Mouse (Mus musculus) heart, postnatal 0 days (tissue): Measurements from ENCODE around the gene Pcdh20. TPM values are rescaled to one million over a fixed set of nuclear protein-coding genes. Genes with fewer than 3 reads are reported as not detected.

ENCODE experiments used
- ATAC-seq: fragments of 200-750 bp; cut with Nextera tagmentation; 2 replicates; pipeline ENCODE4 v1.8.0; 2017; ENCODE audit warnings: low read depth, moderate number of reproducible peaks, moderate library complexity; ENCODE audit not compliant: insufficient read depth
- DNase-seq: peaks from one replicate; pipeline ENCODE4 v3.0.0-alpha.2; 2016; ENCODE audit warnings: low spot score
- H3K27ac ChIP-seq: fragments of 300-500 bp; sonication (generic); 2 replicates; pipeline ENCODE4 v1.5.1; 2014; ENCODE audit warnings: low read depth, mild to moderate bottlenecking
- H3K27me3 ChIP-seq: fragments of 300-500 bp; sonication (generic); 2 replicates; pipeline ENCODE4 v1.6.1; 2014; ENCODE audit warnings: low read length, mixed read lengths; ENCODE audit not compliant: control insufficient read depth, insufficient read depth
- H3K36me3 ChIP-seq: fragments of 300-500 bp; sonication (generic); replicated peaks from 2 replicates; pipeline ENCODE4 v1.6.1; 2014; ENCODE audit warnings: low read length, mixed read lengths; ENCODE audit not compliant: control insufficient read depth, insufficient read depth
- H3K4me1 ChIP-seq: fragments of 300-500 bp; sonication (generic); 2 replicates; pipeline ENCODE4 v1.6.1; 2014; ENCODE audit warnings: antibody characterized with exemption; ENCODE audit not compliant: control insufficient read depth, insufficient read depth
- H3K4me2 ChIP-seq: fragments of 300-500 bp; sonication (generic); 2 replicates; pipeline ENCODE4 v1.6.1; 2014; ENCODE audit warnings: low read depth, mild to moderate bottlenecking, low read length, moderate library complexity
- H3K4me3 ChIP-seq: fragments of 300-500 bp; sonication (generic); 2 replicates; pipeline ENCODE4 v1.5.1; 2014; ENCODE audit warnings: low read depth, low read length
- H3K9ac ChIP-seq: fragments of 300-500 bp; sonication (generic); replicated peaks from 2 replicates; pipeline ENCODE4 v1.6.1; 2014; ENCODE audit warnings: low read depth, low read length, mixed read lengths
- H3K9me3 ChIP-seq: fragments of 300-500 bp; sonication (generic); replicated peaks from 2 replicates; pipeline ENCODE4 v1.6.1; 2016; ENCODE audit warnings: low read length; ENCODE audit not compliant: control insufficient read depth
- CTCF ChIP-seq: IDR thresholded peaks from 2 replicates; pipeline ENCODE4 v1.5.1; 2016; ENCODE audit warnings: antibody characterized with exemption, control low read depth, low read depth
- EP300 ChIP-seq: IDR thresholded peaks from 2 replicates; pipeline ENCODE4 v1.6.1; 2016; ENCODE audit warnings: antibody characterized with exemption, low read depth
- WGBS: fragments of 180-500 bp; shearing (Covaris S2); extraction: QIAGEN DNeasy Blood & Tissue Kit; methylation state at CpG from one replicate; pipeline ENCODE4 v1.1.7; 2014; 5-methylcytosine and 5-hydroxymethylcytosine counted together
- polyA plus RNA-seq: library from polyadenylated mRNA; unstranded; fragments of >200 nt; fragmentation: Nextera tagmentation; extraction: Ambion mirVana; gene quantifications from 2 replicates; pipeline ENCODE4 v1.2.1, GENCODE M21; 2015
- total RNA-seq: library from RNA; depleted of rRNA; stranded (reverse); fragments of >200 nt; gene quantifications from 2 replicates; pipeline ENCODE4 v1.2.3, GENCODE M21; 2014; ENCODE audit warnings: low replicate concordance

Pcdh20 gene
- total and polyA plus RNA-seq, 2 experiments from 2014 or later, result 0.70 to 1.4 TPM

DNA sequence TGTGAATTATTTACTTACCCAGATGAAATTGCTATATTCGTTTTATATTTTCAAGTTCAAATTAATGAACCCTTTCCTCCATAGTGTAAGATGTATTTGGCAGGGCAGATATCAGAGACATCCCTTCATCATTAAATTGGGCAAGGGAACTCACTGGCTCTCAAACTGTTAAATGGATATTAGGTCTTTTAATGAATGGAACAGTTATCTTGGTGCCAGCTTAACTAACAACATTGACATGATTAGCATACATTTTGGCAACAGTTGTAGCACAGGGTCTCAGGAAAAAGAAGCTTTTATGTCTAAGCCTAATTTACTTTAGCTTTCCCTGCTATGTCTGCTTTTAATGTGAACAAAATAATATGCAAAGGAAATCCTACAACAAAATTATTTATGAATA lies 6.8 kb downstream of the Pcdh20 start:
- DNase-seq (no peak), ATAC-seq (no peak)
- TF ChIP-seq EP300, result no peak
- no peak for TF ChIP-seq CTCF
- Histone ChIP-seq H3K27ac (no peak overlapping the region), H3K4me3 (no peak overlapping the region), H3K4me2 (no peak overlapping the region), H3K36me3 (no peaks in the 10 kb centered on the region), H3K9ac (no peak overlapping the region), H3K27me3 (0 out of 2 replicates have a peak, but pooled peaks cover 10% of the 10 kb centered on the region), H3K9me3 (no peaks in the 10 kb centered on the region), H3K4me1 (no peaks in the 10 kb centered on the region)
- 64% methylated on average over 1 of the region's 1 CpGs for WGBS

DNA sequence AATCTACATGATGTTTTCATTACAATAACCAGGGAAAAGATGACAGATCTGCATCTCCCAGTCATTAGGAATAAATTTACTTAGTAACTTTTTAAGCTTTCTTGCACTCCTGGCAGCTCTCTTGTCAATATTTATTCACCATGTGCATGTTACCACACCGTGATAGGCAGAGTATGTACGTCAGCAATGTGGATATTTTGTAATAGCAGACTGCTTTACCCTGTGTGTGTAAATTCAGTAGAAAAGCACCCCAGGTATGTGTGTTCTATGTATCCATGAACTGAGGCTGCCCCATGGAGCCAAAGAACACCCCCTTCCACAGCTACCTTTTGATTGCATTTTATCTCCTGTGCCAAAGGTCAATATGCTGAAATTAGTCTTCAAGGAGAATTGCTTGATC lies 7.8 kb downstream of the Pcdh20 start:
- no peaks in the 10 kb centered on the region for H3K9me3 ChIP-seq
- no peaks in the 10 kb centered on the region for H3K36me3 ChIP-seq
- no peak for ATAC-seq
- H3K4me2 ChIP-seq, result no peak overlapping the region
- H3K27ac ChIP-seq, result no peak overlapping the region
- H3K4me1 ChIP-seq, result no peaks in the 10 kb centered on the region
- no peak overlapping the region for H3K9ac ChIP-seq
- DNase-seq, result no peak
- no peak overlapping the region for H3K4me3 ChIP-seq
- no peak for TF ChIP-seq CTCF
- TF ChIP-seq EP300, result no peak
- WGBS, result 64% methylated on average over 2 of the region's 2 CpGs
- 0 out of 2 replicates have a peak, but pooled peaks cover 3% of the 10 kb centered on the region for H3K27me3 ChIP-seq

DNA sequence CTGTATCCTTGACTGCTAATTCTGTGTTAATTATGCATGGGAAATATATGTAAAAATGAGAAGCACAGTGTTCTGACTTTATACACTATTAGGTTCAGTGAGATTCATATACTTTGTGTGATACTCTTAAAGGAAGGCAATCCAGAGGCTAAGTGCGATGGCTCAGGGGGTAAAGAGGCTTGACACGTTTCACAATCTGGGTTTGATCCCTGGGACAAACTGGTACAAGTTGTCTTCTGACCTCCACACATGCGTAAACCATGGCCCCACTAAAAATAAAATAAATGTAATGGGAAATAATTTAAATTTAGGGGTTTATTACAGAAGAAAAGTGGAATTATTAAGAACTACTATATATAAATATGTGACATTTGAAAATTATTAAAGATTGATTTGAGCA lies 8.3 kb downstream of the Pcdh20 start:
- no peak overlapping the region for H3K27ac ChIP-seq
- H3K36me3 ChIP-seq, result no peaks in the 10 kb centered on the region
- no peak overlapping the region for H3K9ac ChIP-seq
- TF ChIP-seq CTCF, result no peak
- TF ChIP-seq EP300, result no peak
- WGBS, result 77% methylated on average over 3 of the region's 3 CpGs
- H3K4me2 ChIP-seq, result no peak overlapping the region
- H3K27me3 ChIP-seq, result 0 out of 2 replicates have a peak, but pooled peaks cover 2% of the 10 kb centered on the region
- DNase-seq (no peak), ATAC-seq (no peak)
- no peaks in the 10 kb centered on the region for H3K9me3 ChIP-seq
- no peak overlapping the region for H3K4me3 ChIP-seq
- no peaks in the 10 kb centered on the region for H3K4me1 ChIP-seq

DNA sequence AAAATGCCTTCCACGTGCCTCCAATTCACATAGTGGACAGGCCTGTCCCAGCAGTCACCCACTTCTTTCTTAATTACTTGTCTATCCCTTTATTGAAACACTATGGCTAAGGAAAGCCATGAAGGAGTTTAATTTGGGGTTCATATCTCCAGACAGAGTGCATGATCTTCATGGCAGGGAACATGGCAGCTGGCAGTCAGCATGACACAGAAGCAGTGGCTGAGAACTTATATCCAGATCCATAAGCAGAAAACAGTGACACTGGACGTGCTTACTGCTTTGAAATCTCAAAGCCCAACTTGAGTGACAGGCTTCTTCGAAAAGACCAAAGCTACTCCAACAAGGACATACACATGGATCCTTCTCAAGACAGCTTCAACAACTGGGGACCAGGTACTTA lies 10.5 kb downstream of the Pcdh20 start:
- Histone ChIP-seq H3K36me3 (no peaks in the 10 kb centered on the region), H3K4me1 (no peaks in the 10 kb centered on the region), H3K9ac (no peak overlapping the region), H3K4me3 (no peak overlapping the region), H3K9me3 (no peaks in the 10 kb centered on the region), H3K27me3 (no peaks in the 10 kb centered on the region), H3K4me2 (no peak overlapping the region), H3K27ac (no peak overlapping the region)
- no peak for TF ChIP-seq EP300
- no peak for TF ChIP-seq CTCF
- WGBS, result 66% methylated on average over 3 of the region's 3 CpGs
- ATAC-seq (no peak), DNase-seq (no peak)

DNA sequence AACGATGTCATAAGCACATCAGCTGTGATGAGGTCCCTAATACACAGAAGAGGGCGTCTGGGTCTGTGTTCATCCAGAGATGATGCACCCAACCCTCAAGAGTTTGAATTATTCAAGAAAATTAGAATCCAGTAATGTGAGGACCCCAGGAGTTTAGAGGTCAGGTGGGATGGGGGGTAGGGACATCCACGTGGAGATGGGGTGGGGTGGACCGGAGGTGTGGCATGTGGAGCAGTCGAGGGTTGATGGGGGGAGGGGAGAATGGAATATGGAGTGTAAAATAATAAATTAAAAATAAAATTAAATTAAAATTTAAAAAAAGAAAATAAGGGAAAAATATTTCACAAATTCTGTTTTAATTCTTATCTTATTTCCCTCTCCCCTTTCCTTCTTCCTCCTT lies 27.9 kb downstream of the Pcdh20 start:
- Histone ChIP-seq H3K9ac (no peak overlapping the region), H3K36me3 (no peaks in the 10 kb centered on the region), H3K4me3 (no peak overlapping the region), H3K27me3 (no peaks in the 10 kb centered on the region), H3K9me3 (no peaks in the 10 kb centered on the region), H3K4me2 (no peak overlapping the region), H3K27ac (no peak overlapping the region), H3K4me1 (no peaks in the 10 kb centered on the region)
- 68% methylated on average over 5 of the region's 5 CpGs for WGBS
- no peak for TF ChIP-seq CTCF
- no peak for TF ChIP-seq EP300
- ATAC-seq (no peak), DNase-seq (no peak)

DNA sequence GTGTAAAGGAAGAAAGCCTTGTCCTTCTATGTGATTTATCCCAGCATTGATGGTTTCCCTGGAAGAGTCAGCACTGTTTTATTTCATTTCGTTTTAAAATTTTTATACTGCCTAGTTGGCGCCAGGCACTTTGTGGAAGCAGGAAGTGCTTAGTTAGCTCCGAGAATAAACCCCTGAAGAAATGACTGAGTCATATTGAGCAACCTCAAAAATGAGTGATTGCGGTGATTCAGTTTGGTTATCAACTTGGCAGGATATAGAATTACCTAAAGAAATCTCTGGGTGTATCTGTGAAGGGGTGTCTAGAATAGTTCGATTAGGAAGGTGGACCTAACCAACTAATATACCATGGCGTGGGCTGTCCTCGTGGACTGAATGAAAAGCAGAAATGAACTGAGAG lies 41.8 kb downstream of the Pcdh20 start:
- Histone ChIP-seq H3K4me1 (no peaks in the 10 kb centered on the region), H3K36me3 (no peaks in the 10 kb centered on the region)
- no peak for TF ChIP-seq EP300
- TF ChIP-seq CTCF, result no peak

More for the DNA sequence above, 41.8 kb downstream of the Pcdh20 start:
- Histone ChIP-seq H3K27ac (no peak overlapping the region), H3K9me3 (no peaks in the 10 kb centered on the region), H3K4me3 (no peak overlapping the region), H3K27me3 (no peaks in the 10 kb centered on the region), H3K4me2 (no peak overlapping the region), H3K9ac (no peak overlapping the region)
- no peak for DNase-seq
- WGBS, result 79% methylated on average over 7 of the region's 7 CpGs
- ATAC-seq, result no peak
